ENCODE assay signal across 8 mouse cellular contexts in genomic region chr7:91262031-91262951, GRCm38 (mm10).
A peak's percentile ranks its signal among the peaks of the same experiment; 100 is the strongest.
DNase-seq lines count a peak whose midpoint lies in the region; ATAC-seq and TF ChIP-seq lines count a peak whose summit lies in the region.

No protein-coding gene starts in this region.

- H3K36me3 ChIP-seq in lung, embryonic 15.5 days = no peaks in the 10 kb centered on the region
- no peaks in the 10 kb centered on the region for H3K36me3 ChIP-seq in hindbrain, embryonic 12.5 days
- H3K36me3 ChIP-seq in neural tube, embryonic 12.5 days = no peaks in the 10 kb centered on the region
- H3K36me3 ChIP-seq in thymus, adult 2 months (ENCODE audit: control insufficient read depth, insufficient read depth, low read length) = no peaks in the 10 kb centered on the region

- H3K9me3 ChIP-seq in lung, embryonic 15.5 days = no peaks in the 10 kb centered on the region
- no peaks in the 10 kb centered on the region for H3K9me3 ChIP-seq in hindbrain, embryonic 12.5 days (replicated peaks)
- H3K9me3 ChIP-seq in neural tube, embryonic 12.5 days = no peaks in the 10 kb centered on the region

- H3K27me3 ChIP-seq in lung, embryonic 15.5 days = no peaks in the 10 kb centered on the region; the same call in 1 of the 2 replicates
- H3K27me3 ChIP-seq in hindbrain, embryonic 12.5 days = no peaks in the 10 kb centered on the region
- no peaks in the 10 kb centered on the region for H3K27me3 ChIP-seq in neural tube, embryonic 12.5 days (replicated peaks)
- no peaks in the 10 kb centered on the region for H3K27me3 ChIP-seq in thymus, adult 2 months (ENCODE audit: control insufficient read depth, insufficient read depth, low read length)

- H3K4me3 ChIP-seq in lung, embryonic 15.5 days = peak overlapping the region; percentile 31
- peak overlapping the region; percentile 48 for H3K4me3 ChIP-seq in cortical plate, adult 2 months (ENCODE audit: insufficient read depth, low read length)
- H3K4me3 ChIP-seq in hindbrain, embryonic 12.5 days = peak overlapping the region; percentile 42
- H3K4me3 ChIP-seq in neural tube, embryonic 12.5 days = peak overlapping the region; percentile 44
- H3K4me3 ChIP-seq in thymus, adult 2 months (ENCODE audit: control insufficient read depth, insufficient read depth, low read length) = no peak overlapping the region

- peak; percentile 35; the same call in 1 of the 2 replicates for ATAC-seq in lung, embryonic 15.5 days (ENCODE audit: borderline replicate concordance, extremely low read depth, low FRiP score, low TSS enrichment)
- ATAC-seq in hindbrain, embryonic 12.5 days (ENCODE audit: low FRiP score) = peak; percentile 93
- ATAC-seq in neural tube, embryonic 12.5 days (ENCODE audit: low FRiP score, low read depth) = peak; percentile 90

- 1% methylated on average over 34 of the region's 34 CpGs for WGBS in lung, embryonic 15.5 days
- WGBS in hindbrain, embryonic 12.5 days = 1% methylated on average over 34 of the region's 34 CpGs
- WGBS in neural tube, embryonic 12.5 days = under 1% methylated on average over 34 of the region's 34 CpGs
- WGBS in thymus, adult 2 months = 3% methylated on average over 34 of the region's 34 CpGs

- H3K4me1 ChIP-seq in lung, embryonic 15.5 days = peaks cover 5% of the 10 kb centered on the region; the same call in 1 of the 2 replicates
- H3K4me1 ChIP-seq in cortical plate, adult 2 months (ENCODE audit: control insufficient read depth, insufficient read depth, low read length) = peaks cover 3% of the 10 kb centered on the region; the same call in 1 of the 2 replicates
- peaks cover 10% of the 10 kb centered on the region for H3K4me1 ChIP-seq in hindbrain, embryonic 12.5 days
- peaks cover 6% of the 10 kb centered on the region; the same call in 1 of the 2 replicates for H3K4me1 ChIP-seq in neural tube, embryonic 12.5 days
- H3K4me1 ChIP-seq in thymus, adult 2 months (replicated peaks; ENCODE audit: control insufficient read depth, insufficient read depth, low read length) = no peaks in the 10 kb centered on the region

- H3K9ac ChIP-seq in lung, embryonic 15.5 days = no peak overlapping the region
- H3K9ac ChIP-seq in hindbrain, embryonic 12.5 days = peak overlapping the region; percentile 60
- peak overlapping the region; percentile 50 for H3K9ac ChIP-seq in neural tube, embryonic 12.5 days

- DNase-seq in lung, postnatal 36 days = no peak
- DNase-seq in left cerebral cortex, postnatal 25 days (ENCODE audit: low spot score in 2 of 2) = peak; percentile 55 to 61
- no peak for DNase-seq in thymus, adult 2 months
- no peak for DNase-seq in T-cell, adult 2 months (ENCODE audit: low spot score)

- no peak overlapping the region for H3K27ac ChIP-seq in lung, embryonic 15.5 days
- peak overlapping the region; percentile 68; the same call in 1 of the 2 replicates for H3K27ac ChIP-seq in cortical plate, adult 2 months (ENCODE audit: insufficient read depth, low read length)
- H3K27ac ChIP-seq in hindbrain, embryonic 12.5 days = peak overlapping the region; percentile 35; the same call in 1 of the 2 replicates
- H3K27ac ChIP-seq in neural tube, embryonic 12.5 days = no peak overlapping the region
- H3K27ac ChIP-seq in thymus, adult 2 months (ENCODE audit: control insufficient read depth, insufficient read depth, low read length) = no peak overlapping the region

- no peak for TF ChIP-seq CTCF in cortical plate, adult 2 months (IDR thresholded peaks at IDR 0.05; ENCODE audit: extremely low read depth, insufficient read depth, low read length)
- TF ChIP-seq CTCF in thymus, adult 2 months (IDR thresholded peaks at IDR 0.05; ENCODE audit: borderline replicate concordance, control insufficient read depth, extremely low read depth, insufficient read depth, low read length, poor library complexity) = no peak

- peak; percentile 12; the same call in 1 of the 2 replicates for TF ChIP-seq POLR2A in cortical plate, adult 2 months (IDR thresholded peaks at IDR 0.05; ENCODE audit: extremely low read depth, insufficient read depth, low read length)
- no peak for TF ChIP-seq POLR2A in thymus, adult 2 months (IDR thresholded peaks at IDR 0.05; ENCODE audit: control insufficient read depth, extremely low read depth, insufficient read depth, low read length, poor library complexity)

- peak overlapping the region; percentile 59 for H3K4me2 ChIP-seq in lung, embryonic 15.5 days
- peak overlapping the region; percentile 80 for H3K4me2 ChIP-seq in hindbrain, embryonic 12.5 days (replicated peaks)
- peak overlapping the region; percentile 85 for H3K4me2 ChIP-seq in neural tube, embryonic 12.5 days (replicated peaks)

- intact Hi-C loops in left cerebral cortex, postnatal 25 days (cut with DNase I) = loop anchor here (5.0 kb wide), 1 partner anchor 170 kb away; no protein-coding TSS in a partner anchor

Comparison
In these comparisons a context has a peak if more than half of its experiments do, and no peak if none do; other contexts are left out.
1. ATAC-seq: peak in every context shown above with its lines; median percentile 93 in hindbrain, embryonic 12.5 days; 90 in neural tube, embryonic 12.5 days; 35 in lung, embryonic 15.5 days.
2. H3K27ac ChIP-seq: peak in cortical plate, adult 2 months (single experiment) and hindbrain, embryonic 12.5 days (single experiment); none in lung, embryonic 15.5 days (single experiment), neural tube, embryonic 12.5 days (single experiment) and thymus, adult 2 months (single experiment).
3. DNase-seq: peak in left cerebral cortex, postnatal 25 days (2 of 2); none in lung, postnatal 36 days (single experiment), thymus, adult 2 months (single experiment) and T-cell, adult 2 months (single experiment).
4. Peak in every context shown above with its lines, with median percentiles within 50 percentile points of each other: H3K4me2 ChIP-seq.